Mouse (Mus musculus): Measurements from ENCODE around the gene Mfap1b. TPM values are rescaled to one million over a fixed set of nuclear protein-coding genes. Genes with fewer than 3 reads are reported as not detected.

Mfap1b gene
- polyA plus RNA-seq, 1 experiment, result 13.1 TPM

DNA sequence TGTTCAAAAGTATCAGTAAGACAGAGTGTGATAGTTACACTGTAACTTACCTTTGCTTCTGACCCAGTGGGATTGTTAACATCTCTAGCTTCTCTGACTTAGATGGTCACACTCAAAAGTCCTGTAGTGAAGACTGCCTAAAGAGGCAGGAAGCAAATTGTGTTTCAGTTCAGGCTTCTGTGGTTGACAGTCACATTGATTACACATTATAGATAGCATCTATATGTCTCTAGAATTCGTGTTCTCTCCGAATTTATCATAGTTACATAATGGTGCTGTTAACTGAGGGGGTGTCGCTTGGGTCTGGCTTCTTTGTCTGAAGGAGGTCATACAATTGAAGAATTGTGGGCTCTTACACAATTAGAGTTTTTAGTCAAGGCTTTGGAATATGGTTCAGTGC lies 58.8 kb downstream of the Mfap1b start:
- H3K36me3 ChIP-seq (ENCODE audit: control insufficient read depth, insufficient read depth), result peaks cover 11% of the 10 kb centered on the region

DNA sequence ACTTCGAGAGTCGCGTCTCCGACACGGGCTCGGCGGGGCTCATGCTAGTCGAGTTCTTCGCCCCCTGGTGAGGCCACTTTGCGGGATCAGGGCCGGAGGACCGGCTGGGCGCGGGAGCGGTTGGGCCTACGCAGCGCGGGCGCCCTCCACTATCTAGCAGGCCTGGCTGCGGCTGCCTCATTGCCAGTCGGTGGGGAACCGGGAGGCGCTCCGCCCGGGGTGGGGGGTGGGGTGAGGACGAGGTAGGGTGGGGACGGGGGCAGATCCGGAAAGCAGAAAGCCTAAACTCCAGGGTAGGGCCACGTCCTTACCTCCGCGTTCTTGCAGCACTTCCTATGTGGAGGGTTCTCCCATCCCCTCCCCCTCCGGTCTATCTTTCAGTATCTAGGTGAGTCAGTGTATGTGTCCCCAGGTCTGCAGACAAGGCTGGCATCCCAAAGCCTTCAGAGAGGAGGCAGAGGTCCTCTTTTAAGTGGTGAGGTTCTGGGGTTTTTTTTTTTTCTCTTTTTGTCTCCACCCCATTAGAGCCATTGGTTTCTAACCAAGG lies 59.7 kb downstream of the Mfap1b start:
- Histone ChIP-seq H3K4me2 (ENCODE audit: low read depth) (peak overlapping the region; percentile 65), H3K79me2 (ENCODE audit: control insufficient read depth, insufficient read depth) (peaks cover 53% of the 10 kb centered on the region), H3K4me3 (peak overlapping the region; percentile 65), H3K36me3 (ENCODE audit: control insufficient read depth, insufficient read depth) (peaks cover 11% of the 10 kb centered on the region), H3K27me3 (ENCODE audit: control insufficient read depth, insufficient read depth, insufficient read length) (no peaks in the 10 kb centered on the region), H3ac (ENCODE audit: control insufficient read depth, insufficient read length) (peak overlapping the region; percentile 92)
- TF ChIP-seq MYOG (IDR thresholded peaks at IDR 0.05; ENCODE audit: control insufficient read depth in 1 of 3, insufficient read depth in 1 of 3, insufficient read length in 2 of 3, low read depth in 2 of 3) (no peak), REST (IDR thresholded peaks at IDR 0.05; ENCODE audit: insufficient read depth, insufficient read length) (no peak), POLR2AphosphoS2 (IDR thresholded peaks at IDR 0.05; ENCODE audit: insufficient read length, low read depth) (no peak), MYOD1 (IDR thresholded peaks at IDR 0.05; ENCODE audit: control insufficient read depth in 1 of 3, insufficient read length in 2 of 3, low read depth in 2 of 3) (no peak), TCF3 (IDR thresholded peaks at IDR 0.05; ENCODE audit: insufficient read length, low read depth) (no peak), CEBPB (IDR thresholded peaks at IDR 0.05; ENCODE audit: insufficient read depth, poor library complexity, severe bottlenecking) (no peak)

More for the DNA sequence above, 58.8 kb downstream of the Mfap1b start:
- Histone ChIP-seq H3K79me2 (ENCODE audit: control insufficient read depth, insufficient read depth) (peaks cover 59% of the 10 kb centered on the region), H3K4me2 (ENCODE audit: low read depth) (peak overlapping the region; percentile 65), H3K4me3 (peak overlapping the region; percentile 65), H3ac (ENCODE audit: control insufficient read depth, insufficient read length) (no peak overlapping the region), H3K27me3 (ENCODE audit: control insufficient read depth, insufficient read depth, insufficient read length) (no peaks in the 10 kb centered on the region)
- no peak for TF ChIP-seq E2F4 (IDR thresholded peaks at IDR 0.05; ENCODE audit: insufficient read depth)
- no peak for TF ChIP-seq MAX (IDR thresholded peaks at IDR 0.05; ENCODE audit: low read depth)
- TF ChIP-seq POLR2A (IDR thresholded peaks at IDR 0.05; ENCODE audit: insufficient read length, low read depth), result no peak
- no peak for TF ChIP-seq MYOG (IDR thresholded peaks at IDR 0.05; ENCODE audit: control insufficient read depth in 1 of 3, insufficient read depth in 1 of 3, insufficient read length in 2 of 3, low read depth in 2 of 3)
- no peak for TF ChIP-seq TCF3 (IDR thresholded peaks at IDR 0.05; ENCODE audit: insufficient read length, low read depth)
- no peak for TF ChIP-seq MYOD1 (IDR thresholded peaks at IDR 0.05; ENCODE audit: control insufficient read depth in 1 of 3, insufficient read length in 2 of 3, low read depth in 2 of 3)
- no peak for TF ChIP-seq CEBPB (IDR thresholded peaks at IDR 0.05; ENCODE audit: insufficient read depth, poor library complexity, severe bottlenecking)
- TF ChIP-seq TCF12 (IDR thresholded peaks at IDR 0.05; ENCODE audit: insufficient read depth, poor library complexity, severe bottlenecking), result no peak

GRCm38 (mm10) chr2:121413387-121414042 lies 60.4 kb downstream of the Mfap1b start, which contains the start of the genes Pdia3 and Catsper2:
Gene Pdia3, plus strand, starts transcription at chr2:121413775.
Gene Catsper2, minus strand, starts transcription at chr2:121413792.
- Histone ChIP-seq H3ac (ENCODE audit: control insufficient read depth, insufficient read length) (peak within 1 kb of the TSS; percentile 92), H3K79me2 (ENCODE audit: control insufficient read depth, insufficient read depth) (peaks cover 46% of the 10 kb centered on the region), H3K4me2 (ENCODE audit: low read depth) (peak within 1 kb of the TSS; percentile 85), H3K27me3 (ENCODE audit: control insufficient read depth, insufficient read depth, insufficient read length) (no peaks in the 10 kb centered on the region), H3K36me3 (ENCODE audit: control insufficient read depth, insufficient read depth) (peaks cover 11% of the 10 kb centered on the region), H3K4me3 (peak within 1 kb of the TSS; percentile 65)
- TF ChIP-seq MYOG (IDR thresholded peaks at IDR 0.05; ENCODE audit: control insufficient read depth in 1 of 3, insufficient read depth in 1 of 3, insufficient read length in 2 of 3, low read depth in 2 of 3) (peak in 2 of 3 experiments; percentile 71 to 75), POLR2A (IDR thresholded peaks at IDR 0.05; ENCODE audit: insufficient read length, low read depth) (peak; percentile 85), USF1 (IDR thresholded peaks at IDR 0.05; ENCODE audit: low read depth) (no peak), MYOD1 (IDR thresholded peaks at IDR 0.05; ENCODE audit: control insufficient read depth in 1 of 3, insufficient read length in 2 of 3, low read depth in 2 of 3) (peak in 2 of 3 experiments; percentile 30 to 73), POLR2AphosphoS2 (IDR thresholded peaks at IDR 0.05; ENCODE audit: insufficient read length, low read depth) (peak; percentile 81), CEBPB (IDR thresholded peaks at IDR 0.05; ENCODE audit: insufficient read depth, poor library complexity, severe bottlenecking) (no peak), MAX (IDR thresholded peaks at IDR 0.05; ENCODE audit: low read depth) (no peak), SRF (IDR thresholded peaks at IDR 0.05; ENCODE audit: control insufficient read depth, insufficient read length, low read depth) (peak; percentile 18), TCF12 (IDR thresholded peaks at IDR 0.05; ENCODE audit: insufficient read depth, poor library complexity, severe bottlenecking) (no peak), TCF3 (IDR thresholded peaks at IDR 0.05; ENCODE audit: insufficient read length, low read depth) (no peak), REST (IDR thresholded peaks at IDR 0.05; ENCODE audit: insufficient read depth, insufficient read length) (no peak), E2F4 (IDR thresholded peaks at IDR 0.05; ENCODE audit: insufficient read depth) (no peak)

- Histone ChIP-seq H3K36me3 (ENCODE audit: control insufficient read depth, insufficient read depth) (peaks cover 5% of the 10 kb centered on the region), H3K79me2 (ENCODE audit: control insufficient read depth, insufficient read depth) (peaks cover 40% of the 10 kb centered on the region), H3K27me3 (ENCODE audit: control insufficient read depth, insufficient read depth, insufficient read length) (no peaks in the 10 kb centered on the region), H3ac (ENCODE audit: control insufficient read depth, insufficient read length) (peak overlapping the region; percentile 92), H3K4me3 (peak overlapping the region; percentile 65), H3K4me2 (ENCODE audit: low read depth) (peak overlapping the region; percentile 85)
- TF ChIP-seq CEBPB (IDR thresholded peaks at IDR 0.05; ENCODE audit: insufficient read depth, poor library complexity, severe bottlenecking), result no peak
- TF ChIP-seq MAX (IDR thresholded peaks at IDR 0.05; ENCODE audit: low read depth), result no peak
- TF ChIP-seq MYOD1 (IDR thresholded peaks at IDR 0.05; ENCODE audit: control insufficient read depth in 1 of 3, insufficient read length in 2 of 3, low read depth in 2 of 3), result no peak
- TF ChIP-seq POLR2AphosphoS2 (IDR thresholded peaks at IDR 0.05; ENCODE audit: insufficient read length, low read depth), result no peak
- no peak for TF ChIP-seq REST (IDR thresholded peaks at IDR 0.05; ENCODE audit: insufficient read depth, insufficient read length)
- TF ChIP-seq TCF12 (IDR thresholded peaks at IDR 0.05; ENCODE audit: insufficient read depth, poor library complexity, severe bottlenecking), result no peak
Observed at GRCm38 (mm10) chr2:121412843-121413386, 61.0 kb downstream of the Mfap1b start.

Other genes with a start within 250 kb of the Mfap1b start
- gene Trp53bp1, start 202.7 kb downstream of the Mfap1b start, polyA plus RNA-seq (2012; fragmentation: generic; extraction: Trizol), result 22.7 TPM
- 40.7 TPM for gene Map1a, start 184.5 kb downstream of the Mfap1b start, polyA plus RNA-seq (2012; fragmentation: generic; extraction: Trizol)
- 7.2 TPM for gene Ppip5k1, start 118.7 kb downstream of the Mfap1b start, polyA plus RNA-seq (2012; fragmentation: generic; extraction: Trizol)
- gene Ckmt1, start 116.4 kb downstream of the Mfap1b start, polyA plus RNA-seq (2012; fragmentation: generic; extraction: Trizol), result not detected
- gene Strc, start 86.9 kb downstream of the Mfap1b start, polyA plus RNA-seq (2012; fragmentation: generic; extraction: Trizol), result not detected
- 130 TPM for gene Pdia3, start 60.3 kb downstream of the Mfap1b start, polyA plus RNA-seq (2012; fragmentation: generic; extraction: Trizol)
- gene Catsper2, start 60.3 kb downstream of the Mfap1b start, polyA plus RNA-seq (2012; fragmentation: generic; extraction: Trizol), result 1.5 TPM
- gene Ell3, start 29.8 kb downstream of the Mfap1b start, polyA plus RNA-seq (2012; fragmentation: generic; extraction: Trizol), result 0.05 TPM
- gene Serf2, start 24.9 kb downstream of the Mfap1b start, polyA plus RNA-seq (2012; fragmentation: generic; extraction: Trizol), result 891 TPM
- 26.4 TPM for gene Hypk, start 20.8 kb downstream of the Mfap1b start, polyA plus RNA-seq (2012; fragmentation: generic; extraction: Trizol)
- gene Serinc4, start 17.3 kb downstream of the Mfap1b start, polyA plus RNA-seq (2012; fragmentation: generic; extraction: Trizol), result 0.32 TPM
- gene Mfap1a, start 32.6 kb upstream of the Mfap1b start, polyA plus RNA-seq (2012; fragmentation: generic; extraction: Trizol), result 9.3 TPM
- gene Wdr76, start 32.7 kb upstream of the Mfap1b start, polyA plus RNA-seq (2012; fragmentation: generic; extraction: Trizol), result 2.4 TPM